Mouse (Mus musculus) CH12.LX (cell line): ENCODE measurements around the gene Phrf1. TPM values are rescaled to one million over a fixed set of nuclear protein-coding genes. Genes with fewer than 3 reads are reported as not detected.

Source experiments
- DNase-seq: peaks from one replicate; pipeline ENCODE4 v3.0.0-alpha.2; 2013; ENCODE audit errors: extremely low read depth
- H3K27ac ChIP-seq: 2 replicates; pipeline ENCODE4 v1.5.1; 2012; ENCODE audit warnings: low read depth, mild to moderate bottlenecking, control low read depth, moderate library complexity; ENCODE audit not compliant: insufficient read depth
- H3K27me3 ChIP-seq: replicated peaks from 2 replicates; pipeline ENCODE3; 2012; ENCODE audit warnings: inconsistent platforms
- H3K36me3 ChIP-seq, 2 experiments: replicated peaks in 1 of 2; 2 replicates each; pipeline versions ENCODE3 to v1.6.1; 2012; ENCODE audit warnings: inconsistent platforms in 1 of 2, low read length in 1 of 2, mild to moderate bottlenecking in 1 of 2, mixed read lengths in 1 of 2, moderate library complexity in 1 of 2; ENCODE audit not compliant: control insufficient read depth in 1 of 2, insufficient read depth in 1 of 2
- H3K4me1 ChIP-seq, 2 experiments: 2 replicates each; pipeline ENCODE4 v1.6.1; 2012; ENCODE audit warnings: inconsistent platforms in 1 of 2, moderate library complexity in 1 of 2; ENCODE audit not compliant: insufficient read depth in 2 of 2, control insufficient read depth in 1 of 2
- H3K4me2 ChIP-seq: 2 replicates; pipeline ENCODE4 v1.6.1; 2012; ENCODE audit warnings: low read depth, mild to moderate bottlenecking, control low read depth; ENCODE audit not compliant: poor library complexity, insufficient read depth, severe bottlenecking
- H3K4me3 ChIP-seq, 3 experiments: fragments of 150-350 bp in 1 of 3; sonication (generic) in 1 of 3; replicated peaks in 1 of 3; 2 replicates each; pipeline versions ENCODE3 to v1.5.1; 2011 to 2012; ENCODE audit warnings: low read depth in 2 of 3, low read length in 2 of 3, mild to moderate bottlenecking in 2 of 3, moderate library complexity in 2 of 3, control low read depth in 1 of 3, improper control_type of control experiment in 1 of 3, inconsistent platforms in 1 of 3, mixed read lengths in 1 of 3; ENCODE audit not compliant: poor library complexity in 1 of 3
- H3K79me2 ChIP-seq: replicated peaks from 2 replicates; pipeline ENCODE4 v1.6.1; 2012; ENCODE audit warnings: mild to moderate bottlenecking, moderate library complexity; ENCODE audit not compliant: control insufficient read depth, poor library complexity, insufficient read depth, severe bottlenecking; ENCODE audit errors: extremely low read depth
- H3K9ac ChIP-seq: 2 replicates; pipeline ENCODE4 v1.6.1; 2012; ENCODE audit warnings: low read depth, mild to moderate bottlenecking, control low read depth, moderate library complexity; ENCODE audit not compliant: insufficient read depth
- H3K9me3 ChIP-seq: replicated peaks from 2 replicates; pipeline ENCODE3; 2012; ENCODE audit warnings: low read length, inconsistent platforms, mixed read lengths
- CHD2 ChIP-seq: IDR thresholded peaks from 2 replicates; pipeline ENCODE4 v1.6.1; 2011; ENCODE audit warnings: low read length, improper control_type of control experiment
- E2F4 ChIP-seq: IDR thresholded peaks from 2 replicates; pipeline ENCODE4 v1.6.1; 2011; ENCODE audit warnings: low read depth, low read length, improper control_type of control experiment; ENCODE audit not compliant: insufficient replicate concordance
- ELF1 ChIP-seq: IDR thresholded peaks from 2 replicates; pipeline ENCODE4 v1.6.1; 2014; ENCODE audit warnings: low read depth, mild to moderate bottlenecking, inconsistent platforms, low read length, improper control_type of control experiment
- GABPA ChIP-seq: IDR thresholded peaks from 2 replicates; pipeline ENCODE4 v1.6.1; 2012; ENCODE audit warnings: low read depth, low read length, improper control_type of control experiment, inconsistent platforms; ENCODE audit not compliant: insufficient replicate concordance
- IRF4 ChIP-seq: IDR thresholded peaks from 2 replicates; pipeline ENCODE4 v1.6.1; 2014; ENCODE audit warnings: low read depth, mild to moderate bottlenecking, inconsistent platforms, low read length, improper control_type of control experiment
- JUN ChIP-seq: IDR thresholded peaks from 2 replicates; pipeline ENCODE4 v1.6.1; 2011; ENCODE audit warnings: low read depth, mild to moderate bottlenecking, low read length, improper control_type of control experiment, moderate library complexity; ENCODE audit not compliant: insufficient read depth
- JUND ChIP-seq: conservative IDR thresholded peaks from 2 replicates; pipeline ENCODE4 v1.6.1; 2011; ENCODE audit warnings: low read depth, low read length, improper control_type of control experiment
- MAX ChIP-seq: IDR thresholded peaks from 2 replicates; pipeline ENCODE4 v1.6.1; 2011; ENCODE audit warnings: low read length, improper control_type of control experiment
- MEF2A ChIP-seq: IDR thresholded peaks from 2 replicates; pipeline ENCODE4 v1.6.1; 2014; ENCODE audit warnings: low read depth, mild to moderate bottlenecking, inconsistent platforms, low read length, improper control_type of control experiment, borderline replicate concordance
- MYC ChIP-seq: IDR thresholded peaks from 2 replicates; pipeline ENCODE4 v1.6.1; 2011; ENCODE audit warnings: low read depth, mild to moderate bottlenecking, improper control_type of control experiment, low read length
- NRF1 ChIP-seq: IDR thresholded peaks from 2 replicates; pipeline ENCODE4 v1.6.1; 2014; ENCODE audit warnings: low read depth, mild to moderate bottlenecking, inconsistent platforms, low read length, improper control_type of control experiment, moderate library complexity
- POLR2A ChIP-seq: IDR thresholded peaks from 2 replicates; pipeline ENCODE4 v1.6.1; 2011; ENCODE audit warnings: low read depth, mild to moderate bottlenecking, improper control_type of control experiment, low read length
- RCOR1 ChIP-seq: conservative IDR thresholded peaks from 2 replicates; pipeline ENCODE4 v1.6.1; 2012; ENCODE audit warnings: low read depth, mild to moderate bottlenecking, inconsistent platforms, low read length, improper control_type of control experiment
- SIN3A ChIP-seq: IDR thresholded peaks from 2 replicates; pipeline ENCODE4 v1.6.1; 2012; ENCODE audit warnings: low read length, improper control_type of control experiment, inconsistent platforms
- USF1 ChIP-seq: IDR thresholded peaks from 2 replicates; pipeline ENCODE4 v1.6.1; 2014; ENCODE audit warnings: low read depth, mild to moderate bottlenecking, inconsistent platforms, low read length, improper control_type of control experiment
- USF2 ChIP-seq: conservative IDR thresholded peaks from 2 replicates; pipeline ENCODE4 v1.6.1; 2011; ENCODE audit warnings: low read depth, low read length, improper control_type of control experiment
- ZMIZ1 ChIP-seq: IDR thresholded peaks from 2 replicates; pipeline ENCODE4 v1.6.1; 2012; ENCODE audit warnings: low read depth, mild to moderate bottlenecking, inconsistent platforms, low read length, improper control_type of control experiment
- ZNF384 ChIP-seq: IDR thresholded peaks from 2 replicates; pipeline ENCODE4 v1.6.1; 2012; ENCODE audit warnings: low read depth, low read length, improper control_type of control experiment, inconsistent platforms
- dilution Hi-C: fragments of 300-500 bp; cut with MboI; formaldehyde crosslinking; loops from 2 replicates; pipeline ENCODE4 v1.14.3; 2020; ENCODE audit warnings: low sequenced_read_pairs; ENCODE audit not compliant: extremely low pct_unique_long_range_greater_than_20kb, extremely low pct_ligation_motif_present
- in situ Hi-C: fragments of 300-500 bp; cut with MboI; formaldehyde crosslinking; loops from 3 replicates; pipeline ENCODE4 v1.14.3; 2019; ENCODE audit warnings: low sequenced_read_pairs, low pct_ligation_motif_present, low pct_unique_long_range_greater_than_20kb, mixed read lengths
- polyA plus RNA-seq: library from polyadenylated mRNA; unstranded; fragments of >175 nt; gene quantifications from 2 replicates; pipeline ENCODE4 v1.2.1, GENCODE M21; 2012; ENCODE audit warnings: low read depth; ENCODE audit not compliant: insufficient read length
- total RNA-seq, 2 experiments: library from RNA; depleted of rRNA; stranded (reverse); fragments of 300-350 nt in 1 of 2; fragments of >200 nt in 1 of 2; gene quantifications; 2 replicates each; pipeline ENCODE4 v1.2.3; 2012 to 2014

Phrf1 gene
- total and polyA plus RNA-seq, 3 experiments, result 22.4 to 59.2 (median 52.5) TPM

DNA sequence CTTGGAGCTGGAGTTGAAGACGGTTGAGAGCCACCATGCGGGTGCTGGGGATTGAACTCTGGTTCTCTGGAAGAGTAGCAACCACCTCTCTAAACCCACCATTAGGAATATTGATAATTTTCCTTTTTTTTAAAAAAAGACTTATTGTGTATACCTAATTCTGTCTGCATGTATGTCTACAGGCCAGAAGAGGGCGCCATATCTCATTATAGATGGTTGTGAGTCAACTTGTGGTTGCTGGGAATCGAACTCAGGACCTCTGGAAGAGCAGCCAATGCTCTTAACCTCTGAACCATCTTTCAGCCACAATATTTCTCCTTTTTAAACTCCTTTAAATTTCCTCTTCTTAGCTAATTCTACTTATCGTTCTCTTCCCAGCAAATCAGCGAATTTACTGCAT, 2.0 kb upstream of the Phrf1 start:
- H3K4me2 ChIP-seq, result no peak overlapping the region
- peaks cover 29% of the 10 kb centered on the region for H3K79me2 ChIP-seq
- peaks cover 22% of the 10 kb centered on the region for H3K27me3 ChIP-seq
- no peak for TF ChIP-seq ZNF384
- TF ChIP-seq RCOR1, result no peak
- no peak for TF ChIP-seq ELF1
- TF ChIP-seq USF2, result no peak
- TF ChIP-seq E2F4, result no peak
- no peak for TF ChIP-seq POLR2A
- TF ChIP-seq MYC, result no peak
- TF ChIP-seq NRF1, result no peak
- TF ChIP-seq USF1, result no peak
- no peak for TF ChIP-seq SIN3A
- TF ChIP-seq CHD2, result no peak
- TF ChIP-seq MEF2A, result no peak
- no peak for TF ChIP-seq JUN
- TF ChIP-seq MAX, result no peak
- TF ChIP-seq JUND, result no peak
- TF ChIP-seq GABPA, result no peak
- H3K9me3 ChIP-seq, result peaks cover 7% of the 10 kb centered on the region
- H3K27ac ChIP-seq, result no peak overlapping the region
- in situ Hi-C loops, result no loop called here
- dilution Hi-C loops, result no loop called here
- no peak overlapping the region for H3K9ac ChIP-seq
- H3K36me3 ChIP-seq, result peaks cover 8 to 14% of the 10 kb centered on the region in 2 experiments
- H3K4me3 ChIP-seq, result no peak overlapping the region
- DNase-seq, result no peak
- peaks cover 12 to 41% of the 10 kb centered on the region in 2 experiments for H3K4me1 ChIP-seq

DNA sequence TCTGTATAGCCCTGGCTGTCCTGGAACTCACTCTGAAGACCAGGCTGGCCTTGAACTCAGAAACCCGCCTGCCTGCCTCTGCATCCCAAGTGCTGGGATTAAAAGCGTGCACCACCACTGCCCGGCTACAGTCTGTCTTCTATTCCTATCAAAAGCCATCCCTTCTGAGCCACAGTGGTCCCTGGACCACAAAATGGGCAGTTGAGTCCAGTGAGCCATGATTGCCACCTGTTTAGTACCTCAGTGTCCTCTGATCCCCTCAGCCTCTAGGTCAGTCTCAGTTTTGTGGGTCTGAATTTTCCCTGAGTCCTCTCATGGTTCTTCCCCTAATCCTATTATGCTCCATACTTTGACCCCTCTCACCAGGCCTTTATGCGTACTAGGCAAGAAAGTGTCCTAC, 788 bp upstream of the Phrf1 start:
- H3K4me2 ChIP-seq, result no peak overlapping the region
- H3K4me3 ChIP-seq, result no peak overlapping the region
- peaks cover 18% of the 10 kb centered on the region for H3K27me3 ChIP-seq
- no peak for DNase-seq
- peaks cover 5 to 35% of the 10 kb centered on the region in 2 experiments for H3K4me1 ChIP-seq
- H3K27ac ChIP-seq, result no peak overlapping the region
- TF ChIP-seq ZMIZ1, result no peak
- TF ChIP-seq IRF4, result no peak
- TF ChIP-seq RCOR1, result 0 out of 2 replicates have a peak, but pooled peaks have one; percentile 2
- in situ Hi-C loops, result no loop called here
- peaks cover 19 to 26% of the 10 kb centered on the region in 2 experiments for H3K36me3 ChIP-seq
- dilution Hi-C loops, result no loop called here
- peaks cover 7% of the 10 kb centered on the region for H3K9me3 ChIP-seq
- H3K79me2 ChIP-seq, result peaks cover 40% of the 10 kb centered on the region
- no peak overlapping the region for H3K9ac ChIP-seq
